Mouse (Mus musculus): Measurements from ENCODE around the gene Olfr1441.

DNA sequence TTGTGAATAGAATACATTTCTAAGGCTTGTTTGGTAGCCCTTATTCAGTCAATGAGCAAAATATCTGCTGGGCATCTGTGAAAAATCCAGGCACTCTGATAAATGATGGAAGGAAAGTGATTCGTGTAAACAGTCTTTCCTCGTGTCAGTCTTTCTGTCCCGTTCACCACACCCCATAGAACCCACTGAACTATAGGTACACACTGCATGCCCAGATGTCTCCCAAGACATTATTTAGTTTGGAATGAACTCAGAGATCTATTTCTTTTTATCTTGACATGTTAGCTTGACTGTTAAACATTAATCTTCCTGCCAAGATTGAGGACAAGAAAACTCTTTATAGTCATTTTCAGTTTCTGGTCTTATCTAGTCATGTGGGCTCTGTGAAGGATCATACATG, 1.1 kb downstream of the Olfr1441 start:
- TF ChIP-seq POLR2A (IDR thresholded peaks at IDR 0.05; ENCODE audit: insufficient read depth, low read depth, low read length) = no peak
- TF ChIP-seq CTCF (IDR thresholded peaks at IDR 0.05; ENCODE audit: insufficient read depth, low read depth, low read length) = no peak

Measured in olfactory bulb, adult 2 months (tissue).